Mouse (Mus musculus): Measurements from ENCODE around the gene Lgals9.

DNA sequence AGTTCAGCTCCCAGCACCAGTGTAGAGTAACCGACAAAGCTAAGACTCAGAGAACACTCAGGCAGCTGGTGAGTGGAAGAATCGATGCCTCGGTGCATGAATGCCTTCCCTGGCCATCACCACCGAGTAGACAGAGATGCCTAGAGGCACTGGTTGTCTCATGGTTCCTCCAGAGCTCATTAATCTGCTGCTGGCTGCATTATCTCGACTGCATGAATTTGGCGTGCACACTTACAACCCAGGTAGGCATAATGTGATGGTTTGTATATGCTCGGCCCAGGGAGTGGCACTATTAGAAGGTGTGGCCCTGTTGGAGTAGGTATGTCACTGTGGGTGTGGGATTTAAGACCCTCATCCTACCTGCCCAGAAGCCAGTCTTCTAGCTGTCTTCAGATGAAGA lies 24.1 kb upstream of the Lgals9 start:
- TF ChIP-seq POLR2A (IDR thresholded peaks at IDR 0.05; ENCODE audit: extremely low read depth, insufficient read depth, low read length) (no peak), CTCF (IDR thresholded peaks at IDR 0.05; ENCODE audit: extremely low read depth, insufficient read depth, low read length) (no peak)
